Mouse (Mus musculus): ENCODE results near the gene Adssl1.

- TF ChIP-seq POLR2A (IDR thresholded peaks at IDR 0.05; ENCODE audit: control insufficient read depth in 1 of 2, insufficient read depth in 1 of 2, low read depth in 1 of 2, low read length in 2 of 2, poor library complexity in 1 of 2) = no peak
- no peak for TF ChIP-seq CTCF (IDR thresholded peaks at IDR 0.05 in 2 of 3, conservative IDR thresholded peaks at IDR 0.05 in 1 of 3; ENCODE audit: control insufficient read depth in 1 of 3, insufficient read depth in 1 of 3, low read depth in 2 of 3, low read length in 3 of 3, poor library complexity in 1 of 3, severe bottlenecking in 1 of 3)
- no peak for TF ChIP-seq BHLHE40 (IDR thresholded peaks at IDR 0.05; ENCODE audit: borderline replicate concordance, low read depth, low read length)
- peak; percentile 39; the same call in 1 of the 2 replicates for TF ChIP-seq ZKSCAN1 (IDR thresholded peaks at IDR 0.05; ENCODE audit: low read depth, low read length)
- no peak for TF ChIP-seq MYB (IDR thresholded peaks at IDR 0.05; ENCODE audit: low read depth, low read length)
- no peak for TF ChIP-seq TAL1 (IDR thresholded peaks at IDR 0.05; ENCODE audit: low read length)
- no peak; a peak in 1 of 4 replicates for TF ChIP-seq EP300 (IDR thresholded peaks at IDR 0.05; ENCODE audit: low read depth in 1 of 2, low read length in 2 of 2)
- peak; percentile 91 for TF ChIP-seq MAZ (IDR thresholded peaks at IDR 0.05; ENCODE audit: low read depth, low read length)
- no peak for TF ChIP-seq USF1 (IDR thresholded peaks at IDR 0.05; ENCODE audit: low read depth, low read length)
- no peak for TF ChIP-seq MEF2A (IDR thresholded peaks at IDR 0.05; ENCODE audit: extremely low read depth, insufficient replicate concordance, low read depth, low read length, poor library complexity, severe bottlenecking)
- TF ChIP-seq CHD1 (IDR thresholded peaks at IDR 0.05; ENCODE audit: low read depth, low read length) = no peak
- TF ChIP-seq NELFE (IDR thresholded peaks at IDR 0.05; ENCODE audit: low read depth, low read length) = 0 out of 2 replicates have a peak, but pooled peaks have one; percentile 27
These were observed 44.4 kb upstream of the Adssl1 start for GRCm38 (mm10) chr12:112575274-112575986.
